Mouse (Mus musculus) liver, adult 2 months (tissue): ENCODE data around the gene Ogt. TPM values are rescaled to one million over a fixed set of nuclear protein-coding genes. Genes with fewer than 3 reads are reported as not detected.

Source experiments
- DNase-seq: peaks from one replicate; pipeline ENCODE4 v3.0.0-alpha.2; 2011; ENCODE audit warnings: low read depth, low spot score; ENCODE audit errors: extremely low read depth
- H3K27ac ChIP-seq: fragments of 200-500 bp; replicated peaks from 2 replicates; pipeline ENCODE4 v1.5.1; 2012; ENCODE audit warnings: low read depth, mild to moderate bottlenecking, control low read depth, inconsistent platforms, low read length; ENCODE audit not compliant: insufficient read depth
- H3K27me3 ChIP-seq: fragments of 200-500 bp; 2 replicates; pipeline ENCODE4 v1.6.1; 2012; ENCODE audit warnings: mild to moderate bottlenecking, moderate library complexity, low read length, inconsistent platforms; ENCODE audit not compliant: control insufficient read depth, insufficient read depth
- H3K36me3 ChIP-seq: fragments of 200-500 bp; 2 replicates; pipeline ENCODE4 v1.6.1; 2012; ENCODE audit warnings: low read length, inconsistent platforms; ENCODE audit not compliant: control insufficient read depth, insufficient read depth
- H3K4me1 ChIP-seq: fragments of 200-500 bp; 2 replicates; pipeline ENCODE4 v1.6.1; 2011; ENCODE audit warnings: low read length; ENCODE audit not compliant: control insufficient read depth, insufficient read depth
- H3K4me3 ChIP-seq: fragments of 200-500 bp; 2 replicates; pipeline ENCODE4 v1.5.1; 2011; ENCODE audit warnings: low read depth, mild to moderate bottlenecking, control low read depth, low read length, moderate library complexity; ENCODE audit not compliant: insufficient read depth
- H3K79me2 ChIP-seq: fragments of 200-500 bp; 2 replicates; pipeline ENCODE4 v1.6.1; 2012; ENCODE audit warnings: inconsistent platforms, mild to moderate bottlenecking, low read length, moderate library complexity; ENCODE audit not compliant: control insufficient read depth, insufficient read depth
- H3K9ac ChIP-seq: fragments of 200-500 bp; 2 replicates; pipeline ENCODE4 v1.6.1; 2012; ENCODE audit warnings: low read depth, mild to moderate bottlenecking, control low read depth, inconsistent platforms, low read length
- CTCF ChIP-seq: fragments of 200-500 bp; IDR thresholded peaks from 2 replicates; pipeline ENCODE4 v1.5.1; 2011; ENCODE audit warnings: low read depth, low read length, control low read depth
- POLR2A ChIP-seq: fragments of 200-500 bp; IDR thresholded peaks from 2 replicates; pipeline ENCODE4 v1.6.1; 2011; ENCODE audit warnings: low read length, control low read depth; ENCODE audit not compliant: insufficient read depth; ENCODE audit errors: extremely low read depth
- WGBS: fragments of 180-500 bp; shearing (Covaris S2); methylation state at CpG from one replicate; pipeline ENCODE4 v1.1.7; 2018; 5-methylcytosine and 5-hydroxymethylcytosine counted together
- polyA plus RNA-seq: library from polyadenylated mRNA; depleted of rRNA; stranded (reverse); fragments of >200 nt; gene quantifications from 2 replicates; pipeline ENCODE4 v1.2.3, GENCODE M21; 2012
- total RNA-seq: library from RNA; depleted of rRNA; stranded (reverse); fragments of >200 nt; gene quantifications from 2 replicates; pipeline ENCODE4 v1.2.3, GENCODE M21; 2014

Ogt gene
- total and polyA plus RNA-seq, 2 experiments: 28.3 to 61.4 TPM

- Histone ChIP-seq H3K79me2 (peaks cover 4% of the 10 kb centered on the region; the same call in 1 of the 2 replicates), H3K27ac (no peak overlapping the region), H3K9ac (no peak overlapping the region), H3K4me3 (no peak overlapping the region), H3K4me1 (peaks cover 17% of the 10 kb centered on the region), H3K27me3 (no peaks in the 10 kb centered on the region), H3K36me3 (peaks cover 21% of the 10 kb centered on the region; the same call in 1 of the 2 replicates)
- WGBS: 58% methylated on average over 5 of the region's 5 CpGs
- no peak for TF ChIP-seq CTCF
- TF ChIP-seq POLR2A: no peak
- no peak for DNase-seq
These were observed 6.8 kb downstream of the Ogt start for GRCm38 (mm10) chrX:101646621-101647020.

GRCm38 (mm10) chrX:101695686-101696085 lies 55.8 kb downstream of the Ogt start:
- DNase-seq: no peak
- Histone ChIP-seq H3K4me3 (no peak overlapping the region), H3K27me3 (peaks cover 3% of the 10 kb centered on the region; the same call in 1 of the 2 replicates), H3K9ac (no peak overlapping the region), H3K27ac (no peak overlapping the region), H3K36me3 (no peaks in the 10 kb centered on the region), H3K79me2 (no peaks in the 10 kb centered on the region), H3K4me1 (no peaks in the 10 kb centered on the region)
- no peak for TF ChIP-seq CTCF
- no peak for TF ChIP-seq POLR2A
- WGBS: 92% methylated on average over 26 of the region's 27 CpGs

GRCm38 (mm10) chrX:101697537-101697936 lies 57.7 kb downstream of the Ogt start:
- DNase-seq: no peak
- H3K27me3 ChIP-seq: peaks cover 3% of the 10 kb centered on the region; the same call in 1 of the 2 replicates
- 61% methylated on average over 33 of the region's 54 CpGs for WGBS
- no peak overlapping the region for H3K9ac ChIP-seq
- H3K36me3 ChIP-seq: no peaks in the 10 kb centered on the region
- no peaks in the 10 kb centered on the region for H3K79me2 ChIP-seq
- H3K4me1 ChIP-seq: no peaks in the 10 kb centered on the region
- no peak overlapping the region for H3K27ac ChIP-seq
- no peak overlapping the region for H3K4me3 ChIP-seq
- TF ChIP-seq POLR2A (no peak), CTCF (no peak)

- H3K36me3 ChIP-seq: no peaks in the 10 kb centered on the region
These were observed 58.4 kb downstream of the Ogt start for GRCm38 (mm10) chrX:101698232-101698631.

GRCm38 (mm10) chrX:101705111-101705510 lies 65.3 kb downstream of the Ogt start:
- no peaks in the 10 kb centered on the region for H3K4me1 ChIP-seq
- H3K79me2 ChIP-seq: no peaks in the 10 kb centered on the region
- H3K27ac ChIP-seq: no peak overlapping the region
- no peak overlapping the region for H3K9ac ChIP-seq
- no peak overlapping the region for H3K4me3 ChIP-seq
- TF ChIP-seq CTCF (no peak), POLR2A (no peak)
- H3K27me3 ChIP-seq: no peaks in the 10 kb centered on the region
- H3K36me3 ChIP-seq: no peaks in the 10 kb centered on the region
- 72% methylated on average over 7 of the region's 7 CpGs for WGBS
- DNase-seq: no peak

More at GRCm38 (mm10) chrX:101698232-101698631, 58.4 kb downstream of the Ogt start:
- Histone ChIP-seq H3K4me3 (no peak overlapping the region), H3K79me2 (no peaks in the 10 kb centered on the region), H3K4me1 (no peaks in the 10 kb centered on the region), H3K27ac (no peak overlapping the region), H3K27me3 (peaks cover 3% of the 10 kb centered on the region; the same call in 1 of the 2 replicates), H3K9ac (no peak overlapping the region)
- no peak for DNase-seq
- 60% methylated on average over 23 of the region's 23 CpGs for WGBS
- TF ChIP-seq CTCF: no peak
- TF ChIP-seq POLR2A: no peak

- no peaks in the 10 kb centered on the region for H3K4me1 ChIP-seq
- H3K79me2 ChIP-seq: no peaks in the 10 kb centered on the region
- no peak overlapping the region for H3K4me3 ChIP-seq
- TF ChIP-seq CTCF (no peak), POLR2A (no peak)
- H3K9ac ChIP-seq: no peak overlapping the region
- 100% methylated on average over 1 of the region's 1 CpGs for WGBS
- no peak for DNase-seq
- no peaks in the 10 kb centered on the region for H3K27me3 ChIP-seq
- no peak overlapping the region for H3K27ac ChIP-seq
- no peaks in the 10 kb centered on the region for H3K36me3 ChIP-seq
These were observed 80.5 kb downstream of the Ogt start for GRCm38 (mm10) chrX:101720401-101720800.
